Mouse (Mus musculus) C2C12 (cell line): ENCODE results near the gene Morn2. TPM values are rescaled to one million over a fixed set of nuclear protein-coding genes. Genes with fewer than 3 reads are reported as not detected.

Experiments used
- H3K27me3 ChIP-seq: one replicate; pipeline ENCODE4 v1.6.1; 2011; ENCODE audit not compliant: control insufficient read depth, insufficient read depth, insufficient read length
- H3K36me3 ChIP-seq: one replicate; pipeline ENCODE4 v1.6.1; 2011; ENCODE audit not compliant: control insufficient read depth, insufficient read depth
- H3K4me3 ChIP-seq: one replicate; pipeline ENCODE4 v1.5.1; 2011; ENCODE audit warnings: mild to moderate bottlenecking, control low read depth; ENCODE audit not compliant: poor library complexity, insufficient read depth, severe bottlenecking
- H3K79me2 ChIP-seq: one replicate; pipeline ENCODE4 v1.6.1; 2011; ENCODE audit not compliant: control insufficient read depth, insufficient read depth
- H3K79me3 ChIP-seq: one replicate; pipeline ENCODE4 v1.6.1; 2011; ENCODE audit warnings: low read depth, control low read depth
- H3ac ChIP-seq: one replicate; pipeline ENCODE3; 2011; ENCODE audit warnings: low read depth; ENCODE audit not compliant: control insufficient read depth, insufficient read length
- CEBPB ChIP-seq: IDR thresholded peaks from one replicate; pipeline ENCODE4 v1.6.1; 2011; ENCODE audit warnings: low read depth, mild to moderate bottlenecking, control low read depth, moderate library complexity
- CTCF ChIP-seq: IDR thresholded peaks from one replicate; pipeline ENCODE4 v1.5.1; 2011; ENCODE audit not compliant: control insufficient read depth, insufficient read depth, insufficient read length
- FOSL1 ChIP-seq: IDR thresholded peaks from one replicate; pipeline ENCODE4 v1.8.0; 2011; ENCODE audit warnings: mild to moderate bottlenecking, low read length; ENCODE audit not compliant: poor library complexity, insufficient read depth, severe bottlenecking
- MAX ChIP-seq: IDR thresholded peaks from one replicate; pipeline ENCODE4 v1.6.1; 2011; ENCODE audit warnings: mild to moderate bottlenecking, control low read depth
- MYOD1 ChIP-seq: IDR thresholded peaks from one replicate; pipeline ENCODE4 v1.6.1; 2011; ENCODE audit warnings: low read depth; ENCODE audit not compliant: control insufficient read depth, insufficient read length
- MYOG ChIP-seq: IDR thresholded peaks from one replicate; pipeline ENCODE4 v1.6.1; 2011; ENCODE audit not compliant: control insufficient read depth, insufficient read length; ENCODE audit errors: extremely low read depth
- USF1 ChIP-seq: IDR thresholded peaks from one replicate; pipeline ENCODE4 v1.6.1; 2011; ENCODE audit warnings: low read depth, mild to moderate bottlenecking, control low read depth, moderate library complexity
- polyA plus RNA-seq: library from polyadenylated mRNA; unstranded; fragments of >200 nt; fragmentation: generic; extraction: Trizol; gene quantifications from one replicate; pipeline ENCODE4 v1.2.1, GENCODE M21; 2012; ENCODE audit warnings: missing spikeins

The Morn2 gene
- polyA plus RNA-seq, 1 experiment, result 12.4 TPM

DNA sequence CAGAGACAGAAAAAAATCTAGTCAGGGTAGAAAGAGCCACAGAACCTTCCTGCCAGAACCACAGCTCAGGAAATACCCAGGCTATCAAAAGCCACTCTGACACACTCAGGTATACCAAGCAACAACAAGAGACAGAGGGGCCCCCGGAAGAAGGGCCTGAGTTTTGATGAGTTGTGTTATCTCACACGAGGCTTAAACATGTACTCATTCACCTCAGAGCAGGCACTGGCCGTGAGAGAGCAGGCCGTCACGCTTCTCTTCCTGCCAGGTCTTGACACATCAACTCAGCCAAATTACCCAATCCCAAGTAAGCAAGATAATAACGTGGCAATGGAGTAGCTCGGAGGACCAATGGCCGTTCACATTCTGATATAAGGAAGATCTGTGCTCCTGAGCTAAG is 33.7 kb downstream of the Morn2 start:
- H3K27me3 ChIP-seq, result no peaks in the 10 kb centered on the region
- no peak overlapping the region for H3ac ChIP-seq
- no peaks in the 10 kb centered on the region for H3K36me3 ChIP-seq
- no peak overlapping the region for H3K4me3 ChIP-seq
- no peak for TF ChIP-seq USF1
- TF ChIP-seq CTCF, result no peak
- TF ChIP-seq CEBPB, result no peak
- no peak for TF ChIP-seq FOSL1
- no peak for TF ChIP-seq MYOD1
- TF ChIP-seq MYOG, result no peak
- no peak for TF ChIP-seq MAX
- no peaks in the 10 kb centered on the region for H3K79me3 ChIP-seq
- H3K79me2 ChIP-seq, result no peaks in the 10 kb centered on the region

DNA sequence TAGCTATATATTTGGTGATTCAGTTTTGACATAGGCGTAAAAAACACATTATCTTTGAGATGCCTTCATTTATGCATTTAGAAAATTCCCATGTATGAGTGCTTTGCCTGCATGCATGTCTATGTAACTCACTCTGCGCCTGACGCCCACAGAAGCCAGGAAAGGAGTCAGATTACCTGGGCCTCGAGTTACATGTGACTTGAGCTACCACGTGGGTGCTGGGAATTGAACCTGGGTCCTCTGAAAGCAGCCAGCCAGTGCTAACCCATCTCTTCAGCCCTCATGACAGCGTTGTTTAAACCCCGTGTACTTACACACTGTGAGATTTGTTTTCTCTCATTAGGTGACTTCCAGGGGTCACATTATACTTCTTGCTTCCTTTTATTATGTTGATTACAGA is 34.5 kb downstream of the Morn2 start:
- TF ChIP-seq FOSL1 (no peak), MYOG (no peak), MYOD1 (no peak), MAX (no peak), USF1 (no peak), CTCF (no peak), CEBPB (no peak)
- no peak overlapping the region for H3K4me3 ChIP-seq
- H3ac ChIP-seq, result no peak overlapping the region
- no peaks in the 10 kb centered on the region for H3K79me2 ChIP-seq
- H3K27me3 ChIP-seq, result no peaks in the 10 kb centered on the region
- no peaks in the 10 kb centered on the region for H3K36me3 ChIP-seq
- H3K79me3 ChIP-seq, result no peaks in the 10 kb centered on the region

DNA sequence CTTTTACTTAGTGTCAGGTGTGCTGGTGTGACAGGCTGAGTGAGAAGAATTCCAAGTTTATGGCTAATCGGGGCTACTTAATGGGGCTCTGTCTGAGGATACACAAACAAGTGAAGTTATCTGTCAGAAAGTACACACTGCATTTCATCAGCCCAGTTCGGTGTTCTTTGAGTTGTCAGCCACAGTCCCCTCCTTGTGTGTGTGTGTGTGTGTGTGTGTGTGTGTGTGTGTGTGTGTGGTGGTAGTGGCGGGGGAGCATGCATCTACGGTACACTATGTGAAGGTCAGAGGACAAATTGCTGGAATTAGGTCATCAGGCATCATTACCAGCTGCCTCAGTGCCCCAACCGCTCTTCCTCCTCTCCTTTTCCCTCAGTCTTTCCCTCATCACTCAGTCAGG is 35.5 kb downstream of the Morn2 start:
- H3K79me3 ChIP-seq, result no peaks in the 10 kb centered on the region
- H3K4me3 ChIP-seq, result no peak overlapping the region
- H3K36me3 ChIP-seq, result no peaks in the 10 kb centered on the region
- H3ac ChIP-seq, result no peak overlapping the region
- H3K27me3 ChIP-seq, result no peaks in the 10 kb centered on the region
- TF ChIP-seq MYOG (no peak), MYOD1 (no peak), CTCF (no peak), MAX (no peak)
- H3K79me2 ChIP-seq, result no peaks in the 10 kb centered on the region

DNA sequence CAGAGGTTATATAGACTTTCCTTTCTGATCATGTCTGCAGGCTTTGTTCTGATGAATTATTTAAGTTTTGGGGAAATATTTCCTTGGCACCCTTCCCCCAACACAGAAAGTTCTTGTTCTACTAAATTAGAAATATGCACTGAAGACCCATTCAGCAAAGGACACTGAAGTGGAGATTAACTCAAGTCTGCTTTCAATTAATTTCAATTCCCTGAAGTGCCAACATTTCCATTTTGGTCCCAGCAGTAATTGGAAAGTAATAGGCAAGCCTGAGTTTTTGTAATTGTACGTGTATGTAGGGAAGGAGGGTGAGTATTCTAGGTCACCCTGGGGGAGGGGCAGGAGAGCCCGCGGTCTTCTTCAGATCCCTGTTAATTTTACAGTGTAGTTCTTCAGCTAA is 36.4 kb downstream of the Morn2 start:
- Histone ChIP-seq H3K4me3 (no peak overlapping the region), H3K79me2 (no peaks in the 10 kb centered on the region), H3K27me3 (no peaks in the 10 kb centered on the region), H3ac (no peak overlapping the region), H3K79me3 (no peaks in the 10 kb centered on the region), H3K36me3 (no peaks in the 10 kb centered on the region)
- TF ChIP-seq MAX (no peak), USF1 (no peak), FOSL1 (no peak), MYOG (no peak), CEBPB (no peak), MYOD1 (no peak)

DNA sequence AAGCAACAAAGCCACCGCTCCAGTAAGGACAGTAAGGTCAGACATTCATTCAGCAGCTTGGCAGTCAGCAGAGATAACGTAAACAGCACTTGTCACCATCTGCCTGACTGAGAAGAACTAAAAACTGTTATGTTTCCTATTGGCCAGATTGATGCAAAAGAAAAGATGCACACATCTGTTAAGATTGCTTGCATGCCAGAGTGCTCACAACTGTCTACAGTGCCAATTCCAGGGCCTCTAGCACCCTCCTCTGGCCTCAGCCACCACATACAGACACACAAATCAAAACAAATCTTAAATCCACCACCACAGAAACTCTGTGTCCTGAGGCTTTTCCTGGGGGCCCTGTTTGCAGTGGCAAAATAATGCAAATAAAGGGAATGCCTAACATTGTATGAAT is 42.4 kb downstream of the Morn2 start:
- H3K79me2 ChIP-seq, result no peaks in the 10 kb centered on the region
- H3K27me3 ChIP-seq, result peaks cover 26% of the 10 kb centered on the region
- no peaks in the 10 kb centered on the region for H3K79me3 ChIP-seq
- peak; percentile 19 for TF ChIP-seq CTCF
- no peak for TF ChIP-seq USF1
- H3K4me3 ChIP-seq, result no peak overlapping the region
- no peaks in the 10 kb centered on the region for H3K36me3 ChIP-seq
- no peak overlapping the region for H3ac ChIP-seq

DNA sequence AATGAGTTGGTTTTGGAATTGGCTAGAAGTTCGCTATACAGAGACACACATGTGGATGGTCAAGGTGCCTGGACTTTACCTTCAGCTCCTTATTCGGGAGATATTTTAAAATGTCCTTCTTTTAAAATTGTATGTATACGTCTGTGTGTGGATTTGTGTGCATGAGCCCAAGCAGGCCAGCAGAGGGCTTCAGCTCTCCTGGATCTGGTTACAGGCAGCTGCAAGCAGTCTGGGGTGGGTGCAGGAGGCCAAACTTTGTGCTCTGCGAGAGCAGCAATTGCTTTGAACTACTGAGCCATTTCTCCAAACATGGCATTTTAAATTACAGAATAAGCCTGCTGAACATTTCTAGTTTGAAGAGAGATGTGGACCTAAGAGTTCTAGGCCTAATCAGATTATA is 55.3 kb downstream of the Morn2 start:
- H3K27me3 ChIP-seq, result no peaks in the 10 kb centered on the region
- no peaks in the 10 kb centered on the region for H3K36me3 ChIP-seq
- no peaks in the 10 kb centered on the region for H3K79me3 ChIP-seq
- H3ac ChIP-seq, result no peak overlapping the region
- H3K4me3 ChIP-seq, result no peak overlapping the region
- no peaks in the 10 kb centered on the region for H3K79me2 ChIP-seq
- no peak for TF ChIP-seq FOSL1
- no peak for TF ChIP-seq USF1
- no peak for TF ChIP-seq CEBPB
- no peak for TF ChIP-seq MAX
- TF ChIP-seq MYOG, result no peak
- no peak for TF ChIP-seq CTCF
- no peak for TF ChIP-seq MYOD1
